In the genomic region with DNA sequence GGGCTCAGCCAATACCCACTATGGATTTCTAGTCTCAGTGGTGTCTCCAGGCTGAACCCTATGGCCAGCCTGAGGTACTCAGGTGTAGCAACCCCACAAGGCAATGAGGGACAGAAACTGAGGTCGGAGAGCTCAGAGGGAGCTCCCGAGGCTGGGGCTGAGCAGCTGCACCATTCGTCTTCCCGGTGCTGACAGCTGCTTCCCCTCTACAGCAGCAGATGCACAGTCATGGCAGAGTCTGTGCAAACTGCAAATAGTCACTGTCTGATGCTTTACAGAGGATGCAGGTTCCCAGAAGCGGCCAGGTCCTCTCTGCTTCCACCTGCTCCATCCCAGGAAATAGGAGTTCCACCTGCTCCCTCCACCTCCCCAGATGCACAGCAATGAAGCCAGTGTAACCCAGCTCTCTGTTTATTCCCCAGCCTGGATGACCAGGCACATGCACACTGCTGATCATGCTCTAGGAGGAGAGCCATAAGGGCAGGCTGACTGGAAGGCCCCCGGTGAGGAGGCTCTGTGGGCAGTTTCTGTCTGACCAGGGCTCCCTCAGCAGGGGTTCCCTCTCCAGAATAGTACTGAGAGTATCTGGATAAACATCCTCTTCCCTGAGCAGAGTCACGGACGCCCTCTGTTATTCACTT, we compare ENCODE assay signal across 13 mouse cellular contexts. TPM values are rescaled to one million over a fixed set of nuclear protein-coding genes. Genes with fewer than 3 reads are reported as not detected.
A peak's percentile ranks its signal among the peaks of the same experiment; 100 is the strongest.
DNase-seq lines count a peak whose midpoint lies in the region; ATAC-seq and TF ChIP-seq lines count a peak whose summit lies in the region.
"Had no signal": no experiment of that assay in that cellular context is flagged by ENCODE, and none has a peak within 500 bp of the region (broad histone marks: within the 10 kb centered on the region; RNA-seq: fewer than 3 reads in every experiment).

No protein-coding gene starts in this region.

- no peaks in the 10 kb centered on the region for H3K36me3 ChIP-seq in lung, postnatal 0 days (ENCODE audit: insufficient read depth, low read length)
- H3K36me3 ChIP-seq in hindbrain, embryonic 13.5 days: no peaks in the 10 kb centered on the region
- no peaks in the 10 kb centered on the region for H3K36me3 ChIP-seq in neural tube, embryonic 13.5 days
- H3K36me3 ChIP-seq in kidney, embryonic 14.5 days (ENCODE audit: control insufficient read depth, insufficient read depth, low read length): no peaks in the 10 kb centered on the region
- H3K36me3 ChIP-seq: embryonic facial prominence, embryonic 15.5 days; heart, embryonic 12.5 days; intestine, embryonic 15.5 days; stomach, embryonic 15.5 days had no signal

- no peaks in the 10 kb centered on the region for H3K9me3 ChIP-seq in lung, postnatal 0 days (ENCODE audit: low read length)
- no peaks in the 10 kb centered on the region for H3K9me3 ChIP-seq in hindbrain, embryonic 13.5 days
- H3K9me3 ChIP-seq in neural tube, embryonic 13.5 days: no peaks in the 10 kb centered on the region
- H3K9me3 ChIP-seq in kidney, embryonic 14.5 days (ENCODE audit: control insufficient read depth, low read length): no peaks in the 10 kb centered on the region
- H3K9me3 ChIP-seq: embryonic facial prominence, embryonic 15.5 days; heart, embryonic 12.5 days; intestine, embryonic 15.5 days; stomach, embryonic 15.5 days had no signal

- H3K4me3 ChIP-seq in lung, postnatal 0 days (ENCODE audit: low read depth, low read length): no peak overlapping the region
- no peak overlapping the region for H3K4me3 ChIP-seq in hindbrain, embryonic 13.5 days
- no peak overlapping the region for H3K4me3 ChIP-seq in neural tube, embryonic 13.5 days
- no peak overlapping the region for H3K4me3 ChIP-seq in kidney, embryonic 14.5 days (ENCODE audit: low read length)
- H3K4me3 ChIP-seq: embryonic facial prominence, embryonic 15.5 days; heart, embryonic 12.5 days; intestine, embryonic 15.5 days; stomach, embryonic 15.5 days had no signal

- 32% methylated on average over 8 of the region's 8 CpGs for WGBS in lung, postnatal 0 days
- 29% methylated on average over 8 of the region's 8 CpGs for WGBS in hindbrain, embryonic 13.5 days
- WGBS in neural tube, embryonic 13.5 days: 37% methylated on average over 8 of the region's 8 CpGs
- 33% methylated on average over 8 of the region's 8 CpGs for WGBS in kidney, embryonic 14.5 days

- no peak overlapping the region for H3K4me2 ChIP-seq in lung, postnatal 0 days (replicated peaks; ENCODE audit: low read depth, low read length)
- no peak overlapping the region for H3K4me2 ChIP-seq in hindbrain, embryonic 13.5 days
- no peak overlapping the region for H3K4me2 ChIP-seq in neural tube, embryonic 13.5 days
- H3K4me2 ChIP-seq in kidney, embryonic 14.5 days (replicated peaks; ENCODE audit: low read depth, low read length): no peak overlapping the region
- H3K4me2 ChIP-seq: embryonic facial prominence, embryonic 15.5 days; heart, embryonic 12.5 days; intestine, embryonic 15.5 days; stomach, embryonic 15.5 days had no signal

- H3K27ac ChIP-seq in lung, postnatal 0 days (ENCODE audit: low read length): no peak overlapping the region
- H3K27ac ChIP-seq in hindbrain, embryonic 13.5 days: 0 out of 2 replicates have a peak overlapping the region, but pooled peaks have one; percentile 3
- H3K27ac ChIP-seq in neural tube, embryonic 13.5 days (replicated peaks): no peak overlapping the region
- H3K27ac ChIP-seq in kidney, embryonic 14.5 days (ENCODE audit: low read depth, low read length): no peak overlapping the region
- H3K27ac ChIP-seq: embryonic facial prominence, embryonic 15.5 days; intestine, embryonic 15.5 days; stomach, embryonic 15.5 days had no signal

- H3K27me3 ChIP-seq in lung, postnatal 0 days (replicated peaks; ENCODE audit: insufficient read depth, low read length): no peaks in the 10 kb centered on the region
- H3K27me3 ChIP-seq in hindbrain, embryonic 13.5 days: no peaks in the 10 kb centered on the region
- H3K27me3 ChIP-seq in neural tube, embryonic 13.5 days: no peaks in the 10 kb centered on the region
- no peaks in the 10 kb centered on the region for H3K27me3 ChIP-seq in kidney, embryonic 14.5 days (ENCODE audit: control insufficient read depth, insufficient read depth, low read length)
- H3K27me3 ChIP-seq: embryonic facial prominence, embryonic 15.5 days; intestine, embryonic 15.5 days; stomach, embryonic 15.5 days had no signal

- no peak for TF ChIP-seq EP300 in lung, postnatal 0 days (IDR thresholded peaks at IDR 0.05)

- no peak for TF ChIP-seq CTCF in lung, postnatal 0 days (IDR thresholded peaks at IDR 0.05)

- H3K4me1 ChIP-seq in lung, postnatal 0 days (ENCODE audit: insufficient read depth, low read depth, low read length): no peaks in the 10 kb centered on the region
- H3K4me1 ChIP-seq in hindbrain, embryonic 13.5 days (replicated peaks): peaks cover 14% of the 10 kb centered on the region
- H3K4me1 ChIP-seq in neural tube, embryonic 13.5 days (replicated peaks): peaks cover 11% of the 10 kb centered on the region
- no peaks in the 10 kb centered on the region for H3K4me1 ChIP-seq in kidney, embryonic 14.5 days (ENCODE audit: control insufficient read depth, insufficient read depth, low read length)
- H3K4me1 ChIP-seq: embryonic facial prominence, embryonic 15.5 days; stomach, embryonic 15.5 days had no signal

- peak; percentile 25; the same call in 1 of the 2 replicates for ATAC-seq in lung, postnatal 0 days
- peak; percentile 76; the same call in 1 of the 2 replicates for ATAC-seq in hindbrain, embryonic 13.5 days (ENCODE audit: low FRiP score)
- ATAC-seq in neural tube, embryonic 13.5 days (ENCODE audit: low read depth): peak; percentile 75
- ATAC-seq in kidney, embryonic 14.5 days (ENCODE audit: low FRiP score, low TSS enrichment): no peak
- ATAC-seq: intestine, embryonic 15.5 days had no signal

- no peak overlapping the region for H3K9ac ChIP-seq in lung, postnatal 0 days (replicated peaks; ENCODE audit: low read depth)
- H3K9ac ChIP-seq in hindbrain, embryonic 13.5 days: peak overlapping the region; percentile 49
- no peak overlapping the region for H3K9ac ChIP-seq in neural tube, embryonic 13.5 days
- no peak overlapping the region for H3K9ac ChIP-seq in kidney, embryonic 14.5 days (ENCODE audit: low read depth, low read length)
- H3K9ac ChIP-seq: embryonic facial prominence, embryonic 15.5 days; heart, embryonic 12.5 days; intestine, embryonic 15.5 days; stomach, embryonic 15.5 days had no signal

- peak; percentile 40 for DNase-seq in embryo, embryonic 10 days (ENCODE audit: low spot score)
- DNase-seq in embryo, embryonic 9.5 days (ENCODE audit: extremely low spot score): no peak
- DNase-seq in lung, postnatal 0 days (ENCODE audit: low spot score): no peak
- no peak for DNase-seq in lung, adult 18-20 months
- DNase-seq in cerebellum, adult 9-11 months: no peak
- DNase-seq: adrenal gland, adult 8-10 months had no signal

RNA-seq across cellular contexts. Expression of a gene that starts 27.4 kb away (rescaled TPM):
- 7.4 and 10.4 TPM in 2 replicates for polyA plus RNA-seq in lung, postnatal 0 days (2015; fragmentation: Nextera tagmentation; extraction: Ambion mirVana)
- polyA plus RNA-seq in hindbrain, embryonic 13.5 days (2015; fragmentation: Nextera tagmentation; extraction: Ambion mirVana): 1.4 and 2.5 TPM in 2 replicates
- 0.96 and 1.5 TPM in 2 replicates for polyA plus RNA-seq in neural tube, embryonic 13.5 days (2015; fragmentation: Nextera tagmentation; extraction: Ambion mirVana)
- polyA plus RNA-seq in kidney, embryonic 14.5 days (2014; fragmentation: Nextera tagmentation; extraction: Ambion mirVana): 3.8 and 3.9 TPM in 2 replicates

RNA-seq across cellular contexts. Expression of a gene that starts 58.7 kb away (rescaled TPM):
- polyA plus RNA-seq in lung, postnatal 0 days (2015; fragmentation: Nextera tagmentation; extraction: Ambion mirVana): 18.7 and 19.8 TPM in 2 replicates
- 0.71 and 1.5 TPM in 2 replicates for polyA plus RNA-seq in hindbrain, embryonic 13.5 days (2015; fragmentation: Nextera tagmentation; extraction: Ambion mirVana)
- polyA plus RNA-seq in neural tube, embryonic 13.5 days (2015; fragmentation: Nextera tagmentation; extraction: Ambion mirVana): 0.83 and 0.99 TPM in 2 replicates
- polyA plus RNA-seq in kidney, embryonic 14.5 days (2014; fragmentation: Nextera tagmentation; extraction: Ambion mirVana): 2.1 and 3.7 TPM in 2 replicates
